Comparison of ENCODE assay signal across 9 mouse cellular contexts in genomic region chr16:88290132-88290772, GRCm38 (mm10). TPM values are rescaled to one million over a fixed set of nuclear protein-coding genes. Genes with fewer than 3 reads are reported as not detected.
DNase-seq lines count a peak whose midpoint lies in the region; ATAC-seq and TF ChIP-seq lines count a peak whose summit lies in the region.
"Had no signal": no experiment of that assay in that cellular context is flagged by ENCODE, and none has a peak within 500 bp of the region (broad histone marks: within the 10 kb centered on the region; RNA-seq: fewer than 3 reads in every experiment).

TSS of gene Grik1 (minus strand) at chr16:88290265.

- H3K9me3 ChIP-seq in lung, embryonic 14.5 days (ENCODE audit: low read depth, low read length) = no peaks in the 10 kb centered on the region
- H3K9me3 ChIP-seq in hindbrain, embryonic 11.5 days (ENCODE audit: control insufficient read depth, low read length) = no peaks in the 10 kb centered on the region
- H3K9me3 ChIP-seq in limb, embryonic 11.5 days (ENCODE audit: control insufficient read depth, low read length) = no peaks in the 10 kb centered on the region

- H3K4me1 ChIP-seq in lung, embryonic 14.5 days (ENCODE audit: insufficient read depth) = no peaks in the 10 kb centered on the region
- H3K4me1 ChIP-seq in hindbrain, embryonic 11.5 days (replicated peaks; ENCODE audit: control insufficient read depth, insufficient read depth, low read length) = no peaks in the 10 kb centered on the region
- H3K4me1 ChIP-seq in limb, embryonic 11.5 days (ENCODE audit: control insufficient read depth, insufficient read depth, low read length) = no peaks in the 10 kb centered on the region

- no peak within 1 kb of the TSS for H3K27ac ChIP-seq in lung, embryonic 14.5 days (ENCODE audit: low read depth)
- no peak within 1 kb of the TSS for H3K27ac ChIP-seq in hindbrain, embryonic 11.5 days (ENCODE audit: low read depth, low read length)
- no peak within 1 kb of the TSS for H3K27ac ChIP-seq in limb, embryonic 11.5 days (replicated peaks; ENCODE audit: low read depth, low read length)

- H3K9ac ChIP-seq in lung, embryonic 14.5 days = 0 out of 2 replicates have a peak within 1 kb of the TSS, but pooled peaks have one; percentile 13
- peak within 1 kb of the TSS; percentile 28 for H3K9ac ChIP-seq in hindbrain, embryonic 11.5 days (ENCODE audit: low read depth, low read length)
- peak within 1 kb of the TSS; percentile 22; the same call in 1 of the 2 replicates for H3K9ac ChIP-seq in limb, embryonic 11.5 days (ENCODE audit: low read length)

- H3K36me3 ChIP-seq in lung, embryonic 14.5 days (ENCODE audit: insufficient read depth) = no peaks in the 10 kb centered on the region
- H3K36me3 ChIP-seq in hindbrain, embryonic 11.5 days (ENCODE audit: control insufficient read depth, insufficient read depth, low read length) = no peaks in the 10 kb centered on the region
- H3K36me3 ChIP-seq in limb, embryonic 11.5 days (ENCODE audit: control insufficient read depth, insufficient read depth, low read length) = no peaks in the 10 kb centered on the region

- ATAC-seq in lung, embryonic 14.5 days (ENCODE audit: insufficient read depth) = peak; percentile 89
- peak; percentile 87 for ATAC-seq in hindbrain, embryonic 11.5 days (ENCODE audit: low FRiP score)
- peak; percentile 76 for ATAC-seq in limb, embryonic 11.5 days (ENCODE audit: insufficient number of reproducible peaks, low FRiP score, low TSS enrichment, low read depth)

- peak; percentile 17 for DNase-seq in adrenal gland, postnatal 25 days
- DNase-seq in adrenal gland, adult 2 months = no peak
- DNase-seq in lung, embryonic 14.5 days = peak; percentile 50
- DNase-seq in lung, postnatal 36 days = no peak
- DNase-seq in hindbrain, embryonic 11.5 days (ENCODE audit: low spot score) = no peak
- DNase-seq in limb, embryonic 11.5 days (ENCODE audit: low spot score) = no peak
- DNase-seq in right cerebral cortex, adult 18-20 months = peak; percentile 21
- no peak for DNase-seq in urinary bladder, postnatal 25 days (ENCODE audit: low spot score)

- H3K27me3 ChIP-seq in lung, embryonic 14.5 days (ENCODE audit: insufficient read depth, low read length) = peaks cover 34% of the 10 kb centered on the region
- peaks cover 10% of the 10 kb centered on the region; the same call in 1 of the 2 replicates for H3K27me3 ChIP-seq in hindbrain, embryonic 11.5 days (ENCODE audit: control insufficient read depth, insufficient read depth, low read length)
- peaks cover 21% of the 10 kb centered on the region for H3K27me3 ChIP-seq in limb, embryonic 11.5 days (ENCODE audit: control insufficient read depth, insufficient read depth, low read length)

- peak within 1 kb of the TSS; percentile 41 for H3K4me3 ChIP-seq in lung, embryonic 14.5 days (ENCODE audit: low read depth, low read length)
- peak within 1 kb of the TSS; percentile 52 for H3K4me3 ChIP-seq in hindbrain, embryonic 11.5 days (ENCODE audit: low read depth, low read length)
- peak within 1 kb of the TSS; percentile 42 for H3K4me3 ChIP-seq in limb, embryonic 11.5 days (ENCODE audit: low read depth, low read length)

- peak within 1 kb of the TSS; percentile 83 for H3K4me2 ChIP-seq in lung, embryonic 14.5 days
- peak within 1 kb of the TSS; percentile 76 for H3K4me2 ChIP-seq in hindbrain, embryonic 11.5 days (replicated peaks; ENCODE audit: low read depth, low read length)
- H3K4me2 ChIP-seq in limb, embryonic 11.5 days (ENCODE audit: low read depth, severe bottlenecking) = peak within 1 kb of the TSS; percentile 97

- WGBS in lung, embryonic 14.5 days = 2% methylated on average over 27 of the region's 27 CpGs
- WGBS in hindbrain, embryonic 11.5 days = under 1% methylated on average over 27 of the region's 27 CpGs
- 1% methylated on average over 27 of the region's 27 CpGs for WGBS in limb, embryonic 11.5 days

- TF ChIP-seq CTCF in lung, embryonic 14.5 days (IDR thresholded peaks at IDR 0.05; ENCODE audit: low read depth) = no peak

RNA-seq across cellular contexts. Expression of gene Grik1, which starts in this region (rescaled TPM):
- not detected in 2 replicates for total RNA-seq in adrenal gland, postnatal 25 days (2021)
- not detected for total RNA-seq in adrenal gland, adult 2 months (2021)
- 0.04 TPM in 1 of 2 replicates, not detected in the other for polyA plus RNA-seq in adrenal gland, adult 2 months (2012; rRNA removed)
- polyA plus RNA-seq in lung, embryonic 14.5 days (2014; fragmentation: Nextera tagmentation; extraction: Ambion mirVana) = 0.39 and 0.51 TPM in 2 replicates
- 3.5 and 4.2 TPM in 2 replicates for polyA plus RNA-seq in hindbrain, embryonic 11.5 days (2014; fragmentation: Nextera tagmentation; extraction: Ambion mirVana)
- polyA plus RNA-seq in limb, embryonic 11.5 days (2014; fragmentation: Nextera tagmentation; extraction: Ambion mirVana) = 0.84 and 1.3 TPM in 2 replicates
- polyA plus RNA-seq: small intestine, adult 2 months had no signal

Comparison
In these comparisons a context has a peak if more than half of its experiments do, and no peak if none do; other contexts are left out.
1. Peak in DNase-seq in adrenal gland, postnatal 25 days; RNA of the gene not detected or under 1 TPM.
2. Peak in DNase-seq, ATAC-seq, H3K4me3 ChIP-seq, H3K9ac ChIP-seq and H3K4me2 ChIP-seq in lung, embryonic 14.5 days; RNA of the gene not detected or under 1 TPM.